Mouse (Mus musculus): Measurements from ENCODE around the gene Nab1. TPM values are rescaled to one million over a fixed set of nuclear protein-coding genes. Genes with fewer than 3 reads are reported as not detected.

The Nab1 gene
- polyA plus RNA-seq, 1 experiment: 9.8 TPM

DNA sequence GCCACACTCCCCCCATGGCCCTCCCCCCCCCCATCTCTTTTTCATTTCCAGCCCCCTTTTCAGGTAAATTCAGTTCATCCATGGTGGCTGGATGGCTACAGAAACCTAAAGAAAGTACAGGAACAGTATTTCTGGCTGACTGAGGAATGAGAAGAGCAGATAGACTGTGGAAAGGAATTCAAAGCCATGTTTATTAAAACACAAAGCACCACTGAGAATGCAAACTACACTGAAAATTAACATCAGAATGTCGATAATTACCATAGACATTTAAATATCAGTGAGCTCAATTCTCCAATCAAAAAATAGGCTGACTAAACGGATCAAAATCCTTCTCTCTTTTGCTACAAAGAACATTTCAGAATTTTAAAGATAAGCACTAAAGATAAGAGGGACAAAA lies 27.2 kb upstream of the Nab1 start:
- Histone ChIP-seq H3K4me3 (no peak overlapping the region), H3K79me2 (ENCODE audit: control insufficient read depth, insufficient read depth) (no peaks in the 10 kb centered on the region), H3K27me3 (ENCODE audit: control insufficient read depth, insufficient read depth, insufficient read length) (no peaks in the 10 kb centered on the region), H3ac (ENCODE audit: control insufficient read depth, insufficient read length) (no peak overlapping the region), H3K4me2 (ENCODE audit: low read depth) (no peak overlapping the region), H3K36me3 (ENCODE audit: control insufficient read depth, insufficient read depth) (no peaks in the 10 kb centered on the region)
- TF ChIP-seq SRF (IDR thresholded peaks at IDR 0.05; ENCODE audit: control insufficient read depth, insufficient read length, low read depth) (no peak), REST (IDR thresholded peaks at IDR 0.05; ENCODE audit: insufficient read depth, insufficient read length) (no peak), USF1 (IDR thresholded peaks at IDR 0.05; ENCODE audit: low read depth) (no peak), E2F4 (IDR thresholded peaks at IDR 0.05; ENCODE audit: insufficient read depth) (no peak), MAX (IDR thresholded peaks at IDR 0.05; ENCODE audit: low read depth) (no peak), TCF3 (IDR thresholded peaks at IDR 0.05; ENCODE audit: insufficient read length, low read depth) (no peak), POLR2A (IDR thresholded peaks at IDR 0.05; ENCODE audit: insufficient read length, low read depth) (no peak), TCF12 (IDR thresholded peaks at IDR 0.05; ENCODE audit: insufficient read depth, poor library complexity, severe bottlenecking) (no peak), CEBPB (IDR thresholded peaks at IDR 0.05; ENCODE audit: insufficient read depth, poor library complexity, severe bottlenecking) (no peak), MYOD1 (IDR thresholded peaks at IDR 0.05; ENCODE audit: control insufficient read depth in 1 of 3, insufficient read length in 2 of 3, low read depth in 2 of 3) (no peak), POLR2AphosphoS2 (IDR thresholded peaks at IDR 0.05; ENCODE audit: insufficient read length, low read depth) (no peak), MYOG (IDR thresholded peaks at IDR 0.05; ENCODE audit: control insufficient read depth in 1 of 3, insufficient read depth in 1 of 3, insufficient read length in 2 of 3, low read depth in 2 of 3) (no peak)

DNA sequence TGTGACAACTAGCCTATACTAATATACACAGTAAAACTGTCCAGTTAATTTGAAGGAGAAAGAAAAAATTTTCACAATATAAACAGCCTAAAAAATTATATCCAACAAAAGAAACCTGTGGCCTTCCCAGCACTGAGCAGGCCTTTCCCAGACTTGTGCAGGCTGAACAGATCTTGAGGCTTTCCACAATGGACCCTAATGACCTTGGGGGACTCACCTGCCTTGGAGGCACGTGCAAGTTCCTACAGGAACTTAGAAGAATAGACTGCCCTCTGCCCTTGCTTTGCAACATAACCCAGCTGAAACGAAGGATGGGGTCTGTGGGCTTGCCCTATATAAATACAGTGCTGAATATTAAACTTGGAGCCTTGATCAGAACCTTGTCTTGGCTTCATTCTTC lies 26.8 kb upstream of the Nab1 start:
- no peaks in the 10 kb centered on the region for H3K36me3 ChIP-seq (ENCODE audit: control insufficient read depth, insufficient read depth)
- no peak for TF ChIP-seq POLR2AphosphoS2 (IDR thresholded peaks at IDR 0.05; ENCODE audit: insufficient read length, low read depth)
- no peak for TF ChIP-seq E2F4 (IDR thresholded peaks at IDR 0.05; ENCODE audit: insufficient read depth)
- no peak for TF ChIP-seq MAX (IDR thresholded peaks at IDR 0.05; ENCODE audit: low read depth)
- no peak for TF ChIP-seq USF1 (IDR thresholded peaks at IDR 0.05; ENCODE audit: low read depth)
- no peak for TF ChIP-seq CEBPB (IDR thresholded peaks at IDR 0.05; ENCODE audit: insufficient read depth, poor library complexity, severe bottlenecking)
- TF ChIP-seq TCF3 (IDR thresholded peaks at IDR 0.05; ENCODE audit: insufficient read length, low read depth): no peak
- TF ChIP-seq SRF (IDR thresholded peaks at IDR 0.05; ENCODE audit: control insufficient read depth, insufficient read length, low read depth): no peak
- TF ChIP-seq MYOD1 (IDR thresholded peaks at IDR 0.05; ENCODE audit: control insufficient read depth in 1 of 3, insufficient read length in 2 of 3, low read depth in 2 of 3): no peak
- TF ChIP-seq TCF12 (IDR thresholded peaks at IDR 0.05; ENCODE audit: insufficient read depth, poor library complexity, severe bottlenecking): no peak
- TF ChIP-seq POLR2A (IDR thresholded peaks at IDR 0.05; ENCODE audit: insufficient read length, low read depth): no peak
- TF ChIP-seq MYOG (IDR thresholded peaks at IDR 0.05; ENCODE audit: control insufficient read depth in 1 of 3, insufficient read depth in 1 of 3, insufficient read length in 2 of 3, low read depth in 2 of 3): no peak
- no peak for TF ChIP-seq REST (IDR thresholded peaks at IDR 0.05; ENCODE audit: insufficient read depth, insufficient read length)
- H3K4me3 ChIP-seq: no peak overlapping the region

DNA sequence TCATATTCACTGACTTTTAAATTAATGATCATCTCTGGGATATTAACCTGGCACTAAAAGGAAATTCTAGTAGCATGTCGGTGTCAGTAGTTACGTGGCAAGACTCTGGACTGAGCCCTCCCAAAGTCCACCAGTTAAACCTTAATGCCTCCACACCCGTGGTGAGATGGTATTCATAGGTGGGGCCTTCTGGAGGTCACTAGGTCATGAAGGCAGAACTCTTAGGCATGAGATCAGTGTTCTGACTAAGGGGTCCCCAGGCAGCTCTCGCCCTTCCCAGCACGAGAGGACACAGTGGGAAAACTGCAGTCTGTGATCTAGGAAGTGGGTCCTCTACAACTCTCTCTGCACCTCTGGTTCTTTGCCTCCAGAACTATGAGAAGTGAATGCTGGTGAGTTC lies 24.2 kb upstream of the Nab1 start:
- no peaks in the 10 kb centered on the region for H3K27me3 ChIP-seq (ENCODE audit: control insufficient read depth, insufficient read depth, insufficient read length)
- H3K4me2 ChIP-seq (ENCODE audit: low read depth): no peak overlapping the region
- H3K36me3 ChIP-seq (ENCODE audit: control insufficient read depth, insufficient read depth): no peaks in the 10 kb centered on the region
- no peak overlapping the region for H3K4me3 ChIP-seq
- H3K79me2 ChIP-seq (ENCODE audit: control insufficient read depth, insufficient read depth): no peaks in the 10 kb centered on the region
- H3ac ChIP-seq (ENCODE audit: control insufficient read depth, insufficient read length): no peak overlapping the region
- TF ChIP-seq CEBPB (IDR thresholded peaks at IDR 0.05; ENCODE audit: insufficient read depth, poor library complexity, severe bottlenecking) (no peak), MYOD1 (IDR thresholded peaks at IDR 0.05; ENCODE audit: control insufficient read depth in 1 of 3, insufficient read length in 2 of 3, low read depth in 2 of 3) (no peak), REST (IDR thresholded peaks at IDR 0.05; ENCODE audit: insufficient read depth, insufficient read length) (no peak), E2F4 (IDR thresholded peaks at IDR 0.05; ENCODE audit: insufficient read depth) (no peak), SRF (IDR thresholded peaks at IDR 0.05; ENCODE audit: control insufficient read depth, insufficient read length, low read depth) (no peak), MYOG (IDR thresholded peaks at IDR 0.05; ENCODE audit: control insufficient read depth in 1 of 3, insufficient read depth in 1 of 3, insufficient read length in 2 of 3, low read depth in 2 of 3) (no peak), POLR2AphosphoS2 (IDR thresholded peaks at IDR 0.05; ENCODE audit: insufficient read length, low read depth) (no peak), USF1 (IDR thresholded peaks at IDR 0.05; ENCODE audit: low read depth) (no peak), POLR2A (IDR thresholded peaks at IDR 0.05; ENCODE audit: insufficient read length, low read depth) (no peak), TCF12 (IDR thresholded peaks at IDR 0.05; ENCODE audit: insufficient read depth, poor library complexity, severe bottlenecking) (no peak), MAX (IDR thresholded peaks at IDR 0.05; ENCODE audit: low read depth) (no peak), TCF3 (IDR thresholded peaks at IDR 0.05; ENCODE audit: insufficient read length, low read depth) (no peak)

More for the DNA sequence above, 26.8 kb upstream of the Nab1 start:
- no peak overlapping the region for H3ac ChIP-seq (ENCODE audit: control insufficient read depth, insufficient read length)
- H3K27me3 ChIP-seq (ENCODE audit: control insufficient read depth, insufficient read depth, insufficient read length): no peaks in the 10 kb centered on the region
- H3K79me2 ChIP-seq (ENCODE audit: control insufficient read depth, insufficient read depth): no peaks in the 10 kb centered on the region
- no peak overlapping the region for H3K4me2 ChIP-seq (ENCODE audit: low read depth)

DNA sequence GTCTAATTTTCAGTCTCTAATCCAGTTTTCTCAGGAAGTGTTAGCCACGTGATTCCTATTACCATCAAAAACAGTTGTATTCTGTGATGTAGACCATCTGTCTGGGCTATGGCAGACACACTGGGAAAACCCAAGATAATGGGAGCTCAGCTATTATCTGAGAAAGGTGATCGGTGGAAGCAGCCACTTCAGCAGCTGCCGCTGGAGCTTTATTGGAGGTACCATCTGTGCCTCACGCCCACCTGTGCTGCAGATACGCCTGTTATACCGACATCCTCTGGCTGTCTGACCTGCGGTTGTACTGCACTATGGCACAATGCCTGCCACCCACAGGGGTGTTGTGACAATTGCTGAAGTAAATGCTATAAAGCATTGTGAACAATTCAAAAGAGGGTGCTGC lies 23.7 kb upstream of the Nab1 start:
- Histone ChIP-seq H3K27me3 (ENCODE audit: control insufficient read depth, insufficient read depth, insufficient read length) (no peaks in the 10 kb centered on the region), H3K4me3 (no peak overlapping the region), H3ac (ENCODE audit: control insufficient read depth, insufficient read length) (no peak overlapping the region), H3K79me2 (ENCODE audit: control insufficient read depth, insufficient read depth) (no peaks in the 10 kb centered on the region), H3K4me2 (ENCODE audit: low read depth) (no peak overlapping the region), H3K36me3 (ENCODE audit: control insufficient read depth, insufficient read depth) (no peaks in the 10 kb centered on the region)
- TF ChIP-seq SRF (IDR thresholded peaks at IDR 0.05; ENCODE audit: control insufficient read depth, insufficient read length, low read depth): no peak
- no peak for TF ChIP-seq POLR2A (IDR thresholded peaks at IDR 0.05; ENCODE audit: insufficient read length, low read depth)
- TF ChIP-seq USF1 (IDR thresholded peaks at IDR 0.05; ENCODE audit: low read depth): no peak
- TF ChIP-seq E2F4 (IDR thresholded peaks at IDR 0.05; ENCODE audit: insufficient read depth): no peak
- TF ChIP-seq TCF3 (IDR thresholded peaks at IDR 0.05; ENCODE audit: insufficient read length, low read depth): peak; percentile 44
- TF ChIP-seq MYOD1 (IDR thresholded peaks at IDR 0.05; ENCODE audit: control insufficient read depth in 1 of 3, insufficient read length in 2 of 3, low read depth in 2 of 3): peak in 2 of 3 experiments; percentile 57 to 86
- TF ChIP-seq MYOG (IDR thresholded peaks at IDR 0.05; ENCODE audit: control insufficient read depth in 1 of 3, insufficient read depth in 1 of 3, insufficient read length in 2 of 3, low read depth in 2 of 3): peak in 2 of 3 experiments; percentile 64 to 72
- no peak for TF ChIP-seq POLR2AphosphoS2 (IDR thresholded peaks at IDR 0.05; ENCODE audit: insufficient read length, low read depth)
- TF ChIP-seq TCF12 (IDR thresholded peaks at IDR 0.05; ENCODE audit: insufficient read depth, poor library complexity, severe bottlenecking): no peak

Data from myocyte (in vitro differentiated cells).